Mouse (Mus musculus) yolk sac, embryonic 10.5 days (tissue): ENCODE measurements around the gene Ercc8.

Source experiments
- DNase-seq: peaks from one replicate; pipeline ENCODE4 v3.0.0-alpha.2; 2017; ENCODE audit warnings: low spot score

The Ercc8 gene

GRCm38 (mm10) chr13:108158465-108159240, at the start of gene Ercc8, which contains the start of gene Ndufaf2:
Ercc8 (plus strand) TSS chr13:108158731.
Ndufaf2 (minus strand) TSS chr13:108158623.
- peak; percentile 96 for DNase-seq

- DNase-seq, result no peak
Measured at GRCm38 (mm10) chr13:108110929-108111328, 47.6 kb upstream of the Ercc8 start.

- no peak for DNase-seq
Measured at GRCm38 (mm10) chr13:108113536-108113935, 45.0 kb upstream of the Ercc8 start.

GRCm38 (mm10) chr13:108114257-108114656, 44.3 kb upstream of the Ercc8 start:
- DNase-seq, result no peak

- no peak for DNase-seq
Measured at GRCm38 (mm10) chr13:108117654-108118053, 40.9 kb upstream of the Ercc8 start.

- no peak for DNase-seq
Measured at GRCm38 (mm10) chr13:108118188-108118587, 40.3 kb upstream of the Ercc8 start.

- no peak for DNase-seq
Measured at GRCm38 (mm10) chr13:108119411-108120310, 38.9 kb upstream of the Ercc8 start.

- no peak for DNase-seq
Measured at GRCm38 (mm10) chr13:108123109-108123723, 35.3 kb upstream of the Ercc8 start.

GRCm38 (mm10) chr13:108124096-108124495, 34.4 kb upstream of the Ercc8 start:
- DNase-seq, result no peak

- no peak for DNase-seq
Measured at GRCm38 (mm10) chr13:108126246-108126645, 32.3 kb upstream of the Ercc8 start.

- DNase-seq, result no peak
Measured at GRCm38 (mm10) chr13:108127130-108127529, 31.4 kb upstream of the Ercc8 start.

- no peak for DNase-seq
Measured at GRCm38 (mm10) chr13:108127883-108128282, 30.6 kb upstream of the Ercc8 start.

- no peak for DNase-seq
Measured at GRCm38 (mm10) chr13:108129070-108129469, 29.5 kb upstream of the Ercc8 start.

GRCm38 (mm10) chr13:108130737-108131136, 27.8 kb upstream of the Ercc8 start:
- no peak for DNase-seq

- DNase-seq, result peak; percentile 16
Measured at GRCm38 (mm10) chr13:108132031-108132819, 26.3 kb upstream of the Ercc8 start.

GRCm38 (mm10) chr13:108135617-108136016, 22.9 kb upstream of the Ercc8 start:
- no peak for DNase-seq

- no peak for DNase-seq
Measured at GRCm38 (mm10) chr13:108138403-108138977, 20.0 kb upstream of the Ercc8 start.

- no peak for DNase-seq
Measured at GRCm38 (mm10) chr13:108144086-108144485, 14.4 kb upstream of the Ercc8 start.

GRCm38 (mm10) chr13:108151782-108152181, 6.7 kb upstream of the Ercc8 start:
- no peak for DNase-seq

- DNase-seq, result peak; percentile 45
Measured at GRCm38 (mm10) chr13:108152650-108153372, 5.7 kb upstream of the Ercc8 start.

GRCm38 (mm10) chr13:108157156-108157555, 1.4 kb upstream of the Ercc8 start:
- no peak for DNase-seq
